Mouse (Mus musculus): Measurements from ENCODE around the gene Adamts16. TPM values are rescaled to one million over a fixed set of nuclear protein-coding genes. Genes with fewer than 3 reads are reported as not detected.

Gene Adamts16
- polyA plus RNA-seq, 1 experiment: 0.13 TPM

- H3K4me3 ChIP-seq (ENCODE audit: control insufficient read depth, insufficient read depth, low read length): no peak overlapping the region
- DNase-seq: no peak
- TF ChIP-seq CTCF (IDR thresholded peaks at IDR 0.05; ENCODE audit: borderline replicate concordance, control insufficient read depth, extremely low read depth, insufficient read depth, low read length, poor library complexity) (no peak), POLR2A (IDR thresholded peaks at IDR 0.05; ENCODE audit: control insufficient read depth, extremely low read depth, insufficient read depth, low read length, poor library complexity) (no peak)
- no peak overlapping the region for H3K27ac ChIP-seq (ENCODE audit: control insufficient read depth, insufficient read depth, low read length)
- no peaks in the 10 kb centered on the region for H3K27me3 ChIP-seq (ENCODE audit: control insufficient read depth, insufficient read depth, low read length)
- WGBS: 94% methylated on average over 9 of the region's 9 CpGs
- H3K36me3 ChIP-seq (ENCODE audit: control insufficient read depth, insufficient read depth, low read length): no peaks in the 10 kb centered on the region
- no peaks in the 10 kb centered on the region for H3K4me1 ChIP-seq (replicated peaks; ENCODE audit: control insufficient read depth, insufficient read depth, low read length)
Observed at GRCm38 (mm10) chr13:70738781-70739180, 102.8 kb downstream of the Adamts16 start.

GRCm38 (mm10) chr13:70736409-70736808 is 105.2 kb downstream of the Adamts16 start:
- no peaks in the 10 kb centered on the region for H3K27me3 ChIP-seq (ENCODE audit: control insufficient read depth, insufficient read depth, low read length)
- 76% methylated on average over 4 of the region's 4 CpGs for WGBS
- H3K4me1 ChIP-seq (replicated peaks; ENCODE audit: control insufficient read depth, insufficient read depth, low read length): no peaks in the 10 kb centered on the region
- H3K36me3 ChIP-seq (ENCODE audit: control insufficient read depth, insufficient read depth, low read length): no peaks in the 10 kb centered on the region
- DNase-seq: no peak
- H3K27ac ChIP-seq (ENCODE audit: control insufficient read depth, insufficient read depth, low read length): no peak overlapping the region
- TF ChIP-seq CTCF (IDR thresholded peaks at IDR 0.05; ENCODE audit: borderline replicate concordance, control insufficient read depth, extremely low read depth, insufficient read depth, low read length, poor library complexity) (no peak), POLR2A (IDR thresholded peaks at IDR 0.05; ENCODE audit: control insufficient read depth, extremely low read depth, insufficient read depth, low read length, poor library complexity) (no peak)
- no peak overlapping the region for H3K4me3 ChIP-seq (ENCODE audit: control insufficient read depth, insufficient read depth, low read length)

- no peak for DNase-seq
- WGBS: 95% methylated on average over 5 of the region's 5 CpGs
- Histone ChIP-seq H3K36me3 (ENCODE audit: control insufficient read depth, insufficient read depth, low read length) (no peaks in the 10 kb centered on the region), H3K27me3 (ENCODE audit: control insufficient read depth, insufficient read depth, low read length) (no peaks in the 10 kb centered on the region), H3K4me1 (replicated peaks; ENCODE audit: control insufficient read depth, insufficient read depth, low read length) (no peaks in the 10 kb centered on the region), H3K27ac (ENCODE audit: control insufficient read depth, insufficient read depth, low read length) (no peak overlapping the region), H3K4me3 (ENCODE audit: control insufficient read depth, insufficient read depth, low read length) (no peak overlapping the region)
- TF ChIP-seq CTCF (IDR thresholded peaks at IDR 0.05; ENCODE audit: borderline replicate concordance, control insufficient read depth, extremely low read depth, insufficient read depth, low read length, poor library complexity): no peak
- no peak for TF ChIP-seq POLR2A (IDR thresholded peaks at IDR 0.05; ENCODE audit: control insufficient read depth, extremely low read depth, insufficient read depth, low read length, poor library complexity)
Observed at GRCm38 (mm10) chr13:70734640-70735039, 107.0 kb downstream of the Adamts16 start.

GRCm38 (mm10) chr13:70733911-70734310 is 107.7 kb downstream of the Adamts16 start:
- no peak for TF ChIP-seq CTCF (IDR thresholded peaks at IDR 0.05; ENCODE audit: borderline replicate concordance, control insufficient read depth, extremely low read depth, insufficient read depth, low read length, poor library complexity)
- no peak for TF ChIP-seq POLR2A (IDR thresholded peaks at IDR 0.05; ENCODE audit: control insufficient read depth, extremely low read depth, insufficient read depth, low read length, poor library complexity)
- 91% methylated on average over 1 of the region's 1 CpGs for WGBS

GRCm38 (mm10) chr13:70733206-70733605 is 108.4 kb downstream of the Adamts16 start:
- no peaks in the 10 kb centered on the region for H3K27me3 ChIP-seq (ENCODE audit: control insufficient read depth, insufficient read depth, low read length)
- no peak for TF ChIP-seq CTCF (IDR thresholded peaks at IDR 0.05; ENCODE audit: borderline replicate concordance, control insufficient read depth, extremely low read depth, insufficient read depth, low read length, poor library complexity)
- TF ChIP-seq POLR2A (IDR thresholded peaks at IDR 0.05; ENCODE audit: control insufficient read depth, extremely low read depth, insufficient read depth, low read length, poor library complexity): no peak
- no peak for DNase-seq
- H3K4me3 ChIP-seq (ENCODE audit: control insufficient read depth, insufficient read depth, low read length): no peak overlapping the region
- H3K4me1 ChIP-seq (replicated peaks; ENCODE audit: control insufficient read depth, insufficient read depth, low read length): no peaks in the 10 kb centered on the region
- H3K27ac ChIP-seq (ENCODE audit: control insufficient read depth, insufficient read depth, low read length): no peak overlapping the region
- 83% methylated on average over 2 of the region's 2 CpGs for WGBS
- no peaks in the 10 kb centered on the region for H3K36me3 ChIP-seq (ENCODE audit: control insufficient read depth, insufficient read depth, low read length)

More at GRCm38 (mm10) chr13:70733911-70734310, 107.7 kb downstream of the Adamts16 start:
- Histone ChIP-seq H3K4me3 (ENCODE audit: control insufficient read depth, insufficient read depth, low read length) (no peak overlapping the region), H3K36me3 (ENCODE audit: control insufficient read depth, insufficient read depth, low read length) (no peaks in the 10 kb centered on the region), H3K27me3 (ENCODE audit: control insufficient read depth, insufficient read depth, low read length) (no peaks in the 10 kb centered on the region), H3K27ac (ENCODE audit: control insufficient read depth, insufficient read depth, low read length) (no peak overlapping the region), H3K4me1 (replicated peaks; ENCODE audit: control insufficient read depth, insufficient read depth, low read length) (no peaks in the 10 kb centered on the region)
- DNase-seq: no peak

GRCm38 (mm10) chr13:70732781-70733180 is 108.8 kb downstream of the Adamts16 start:
- H3K27ac ChIP-seq (ENCODE audit: control insufficient read depth, insufficient read depth, low read length): no peak overlapping the region
- TF ChIP-seq POLR2A (IDR thresholded peaks at IDR 0.05; ENCODE audit: control insufficient read depth, extremely low read depth, insufficient read depth, low read length, poor library complexity) (no peak), CTCF (IDR thresholded peaks at IDR 0.05; ENCODE audit: borderline replicate concordance, control insufficient read depth, extremely low read depth, insufficient read depth, low read length, poor library complexity) (no peak)
- no peaks in the 10 kb centered on the region for H3K36me3 ChIP-seq (ENCODE audit: control insufficient read depth, insufficient read depth, low read length)
- H3K27me3 ChIP-seq (ENCODE audit: control insufficient read depth, insufficient read depth, low read length): no peaks in the 10 kb centered on the region
- no peak overlapping the region for H3K4me3 ChIP-seq (ENCODE audit: control insufficient read depth, insufficient read depth, low read length)
- 83% methylated on average over 5 of the region's 5 CpGs for WGBS
- no peaks in the 10 kb centered on the region for H3K4me1 ChIP-seq (replicated peaks; ENCODE audit: control insufficient read depth, insufficient read depth, low read length)
- no peak for DNase-seq

GRCm38 (mm10) chr13:70731349-70731748 is 110.3 kb downstream of the Adamts16 start:
- H3K4me3 ChIP-seq (ENCODE audit: control insufficient read depth, insufficient read depth, low read length): no peak overlapping the region
- H3K27me3 ChIP-seq (ENCODE audit: control insufficient read depth, insufficient read depth, low read length): no peaks in the 10 kb centered on the region
- H3K27ac ChIP-seq (ENCODE audit: control insufficient read depth, insufficient read depth, low read length): no peak overlapping the region
- DNase-seq: no peak
- TF ChIP-seq POLR2A (IDR thresholded peaks at IDR 0.05; ENCODE audit: control insufficient read depth, extremely low read depth, insufficient read depth, low read length, poor library complexity) (no peak), CTCF (IDR thresholded peaks at IDR 0.05; ENCODE audit: borderline replicate concordance, control insufficient read depth, extremely low read depth, insufficient read depth, low read length, poor library complexity) (no peak)
- WGBS: 83% methylated on average over 5 of the region's 5 CpGs
- H3K4me1 ChIP-seq (replicated peaks; ENCODE audit: control insufficient read depth, insufficient read depth, low read length): no peaks in the 10 kb centered on the region
- no peaks in the 10 kb centered on the region for H3K36me3 ChIP-seq (ENCODE audit: control insufficient read depth, insufficient read depth, low read length)

Data from thymus, adult 2 months (tissue).